Mouse (Mus musculus) megakaryocyte progenitor cell, adult 5-6 weeks (primary cell): ENCODE results near the gene Prr15. TPM values are rescaled to one million over a fixed set of nuclear protein-coding genes. Genes with fewer than 3 reads are reported as not detected.

Experiments
- ATAC-seq: replicated peaks from 2 replicates; pipeline ENCODE4 v1.8.0; 2016; ENCODE audit warnings: mild to moderate bottlenecking, moderate TSS enrichment, inconsistent platforms; ENCODE audit not compliant: poor library complexity
- total RNA-seq, 2 experiments: library from RNA; stranded (forward) in 1 of 2; stranded (reverse) in 1 of 2; fragments of 157-497, 149-512 nt in 1 of 2; fragments of 200-1000 nt in 1 of 2; gene quantifications; 2 replicates each; pipeline versions ENCODE4 v1.2.3 to v1.2.4; 2015 to 2017

Prr15 gene
- total RNA-seq, 2 experiments from 2014 or later, result 0.04 to 0.17 TPM

GRCm38 (mm10) chr6:54330166-54330565, 4.5 kb downstream of the Prr15 start:
- no peak for ATAC-seq

DNA sequence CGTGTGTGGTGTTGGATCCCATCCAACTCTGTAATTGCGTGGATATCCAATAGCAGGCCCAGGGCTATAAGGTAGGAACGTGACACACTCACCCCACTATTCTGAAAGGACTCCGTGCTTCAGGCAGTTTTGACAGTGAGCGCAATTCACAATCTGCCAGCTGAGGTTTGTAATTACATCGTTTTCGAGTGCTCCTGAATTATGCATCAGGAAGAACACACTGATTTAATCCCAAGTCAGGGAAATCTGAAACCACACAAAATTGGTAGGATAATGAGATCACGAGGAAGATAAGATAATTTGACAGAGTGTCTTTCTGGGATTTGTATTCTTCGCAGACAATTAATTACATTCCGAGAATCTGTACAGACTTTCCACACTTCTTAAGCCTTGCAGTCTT, 6.1 kb downstream of the Prr15 start:
- ATAC-seq, result no peak

DNA sequence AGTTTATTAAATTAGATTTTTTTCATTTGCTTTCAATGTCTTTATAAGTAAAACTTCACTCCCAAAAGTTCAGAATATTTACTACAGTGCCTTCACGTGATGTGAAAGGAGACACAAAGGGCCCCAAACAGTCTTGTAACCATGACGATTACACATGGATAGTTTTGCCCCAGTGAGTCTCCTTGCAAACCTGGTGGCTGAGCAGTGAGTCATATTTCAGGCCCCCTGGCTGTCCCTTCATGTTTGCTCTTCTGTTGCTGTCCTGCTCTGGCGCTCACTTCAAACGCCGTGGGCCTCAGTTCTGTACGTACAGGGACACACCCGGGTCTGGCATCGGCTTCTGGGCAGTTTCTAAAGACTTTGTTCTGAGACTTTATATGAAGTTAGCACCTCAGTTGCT, 6.6 kb downstream of the Prr15 start:
- no peak for ATAC-seq

DNA sequence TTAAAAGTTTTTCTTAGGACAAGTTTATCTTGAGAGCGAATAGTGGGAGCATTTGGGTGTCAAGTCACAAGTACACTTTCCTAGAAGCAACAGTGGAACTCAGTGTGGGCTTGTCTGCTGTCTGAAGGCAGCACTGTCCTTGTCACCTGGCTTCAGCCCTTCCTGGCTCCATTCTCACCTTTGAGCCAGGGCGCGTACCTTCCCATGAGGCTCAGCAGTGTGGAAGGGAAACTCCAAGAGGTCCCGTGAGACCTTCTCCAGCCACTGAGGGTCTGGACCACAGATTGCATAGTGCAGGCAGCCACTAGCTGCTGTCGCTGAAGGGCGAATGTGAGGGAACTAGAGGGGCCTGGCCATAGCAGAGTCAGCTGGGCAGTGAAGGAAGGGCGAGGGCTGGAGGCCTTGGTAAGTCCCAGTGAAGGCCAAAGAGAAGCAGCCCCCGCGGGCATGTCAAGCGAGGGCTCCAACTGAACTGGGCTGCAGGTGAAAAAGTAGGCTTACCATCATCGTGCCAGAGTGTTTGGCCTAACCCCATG, 7.5 kb downstream of the Prr15 start:
- ATAC-seq, result no peak

DNA sequence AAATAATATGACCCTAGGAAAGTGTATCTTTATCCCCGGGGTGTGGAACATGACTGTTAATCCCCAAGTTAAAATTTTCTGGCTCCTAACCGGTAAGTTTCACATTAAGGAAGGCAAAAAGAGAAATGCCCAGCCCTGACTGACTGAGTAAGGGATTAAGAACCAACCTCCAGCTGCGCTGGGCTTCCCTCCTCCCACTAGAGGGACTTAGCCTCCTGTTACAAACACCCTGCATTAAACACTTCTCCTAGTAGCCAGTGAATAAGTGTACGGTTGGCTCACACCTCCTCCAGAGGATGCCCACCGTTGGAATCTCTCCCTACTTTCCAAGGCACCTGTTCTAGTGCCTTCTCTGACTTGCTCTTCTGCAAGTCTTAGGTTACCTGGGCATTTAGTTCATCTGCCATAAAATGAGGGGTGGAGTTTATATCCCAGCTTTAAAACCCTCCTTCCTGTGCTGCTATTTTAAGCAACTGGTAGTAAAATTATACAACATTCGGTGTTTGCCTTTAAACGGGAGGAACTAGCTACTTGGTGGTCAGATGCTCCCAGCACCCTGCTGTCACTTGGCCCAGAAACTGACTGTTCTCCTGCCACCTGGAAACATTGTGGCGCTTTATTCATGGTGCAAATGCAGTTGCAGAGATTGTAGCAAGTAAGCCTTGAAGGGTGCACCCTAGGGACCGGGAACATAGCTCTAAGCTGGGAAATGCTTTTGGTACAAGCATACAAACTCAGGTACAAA, 8.2 kb downstream of the Prr15 start:
- ATAC-seq, result no peak

- ATAC-seq, result no peak
These were observed 11.7 kb downstream of the Prr15 start for GRCm38 (mm10) chr6:54337321-54337720.

DNA sequence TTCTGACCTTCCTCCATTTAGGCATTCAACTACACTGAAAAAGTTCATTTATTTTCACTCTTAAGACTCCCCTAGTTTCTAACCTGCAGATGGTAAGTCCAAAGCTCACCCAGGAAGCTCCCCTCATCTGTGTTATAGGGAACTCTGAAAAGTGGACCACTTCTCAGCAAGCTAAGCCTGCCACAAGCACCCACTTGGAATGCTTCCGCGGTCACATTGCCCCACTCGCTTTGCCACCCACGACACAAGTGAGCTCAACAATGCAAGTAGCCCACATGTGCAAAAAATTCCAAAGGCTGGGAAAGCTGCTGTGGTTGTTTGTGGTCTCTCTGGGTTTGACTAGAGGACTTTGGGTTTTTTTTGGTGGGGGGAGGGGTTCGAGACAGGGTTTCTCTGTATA, 15.5 kb downstream of the Prr15 start:
- ATAC-seq, result no peak

GRCm38 (mm10) chr6:54342223-54342622, 16.6 kb downstream of the Prr15 start:
- no peak for ATAC-seq

DNA sequence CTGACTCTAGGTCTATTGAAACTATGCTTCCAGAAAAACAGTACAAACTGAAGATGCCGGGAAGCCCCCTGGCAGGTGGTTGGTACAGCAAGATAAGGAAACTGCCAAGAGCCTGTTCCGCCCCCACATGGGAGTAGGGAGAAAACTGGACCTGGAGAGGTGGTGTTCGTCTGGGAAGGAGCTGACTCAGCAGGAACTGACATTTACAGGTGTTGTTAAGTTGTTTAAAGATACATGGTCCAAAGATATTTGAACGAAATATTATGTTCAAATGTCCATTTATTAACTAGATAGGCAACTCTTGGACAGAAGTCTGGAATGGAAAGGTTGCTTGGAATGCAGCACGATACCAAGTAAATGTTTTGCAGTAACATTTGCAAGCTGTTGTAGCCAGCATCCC, 26.2 kb downstream of the Prr15 start:
- ATAC-seq, result no peak

DNA sequence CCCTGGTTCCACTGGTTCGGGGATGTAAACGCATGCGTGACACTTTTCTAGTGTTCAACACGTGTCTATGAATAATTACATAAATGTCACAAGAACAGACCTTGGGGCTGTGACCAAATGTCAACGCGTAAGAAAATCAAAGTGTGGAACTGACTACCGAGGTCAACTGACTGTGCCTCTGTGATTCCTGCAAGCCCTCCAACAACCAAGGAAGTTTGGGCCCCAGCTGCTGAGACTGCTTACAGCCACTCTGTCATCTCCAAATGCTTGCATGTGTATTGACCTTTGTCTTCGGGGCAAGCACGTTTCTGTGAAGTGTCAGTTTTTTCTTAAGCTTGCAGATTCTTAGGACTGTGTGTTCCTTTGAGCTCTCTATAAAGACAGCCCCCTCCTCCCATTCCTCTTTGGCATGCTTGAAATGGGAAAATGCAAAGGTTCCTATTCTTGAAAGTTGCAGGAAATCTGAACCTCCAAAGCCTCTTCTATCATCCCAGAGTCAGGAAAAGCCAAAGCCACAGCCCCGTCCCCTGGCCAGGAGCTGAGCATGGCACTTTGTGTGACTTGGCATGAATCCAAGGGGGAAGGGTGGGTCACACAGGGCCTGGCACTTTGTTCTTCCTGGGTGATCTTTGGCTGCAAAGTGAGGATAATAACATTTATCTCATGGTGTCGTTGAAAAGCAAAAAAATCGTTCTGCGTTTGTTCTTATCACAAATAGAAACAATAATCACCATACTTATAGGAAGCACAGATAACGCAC, 27.5 kb downstream of the Prr15 start:
- peak; percentile 31; the same call in 1 of the 2 replicates for ATAC-seq

- ATAC-seq, result no peak
These were observed 28.1 kb downstream of the Prr15 start for GRCm38 (mm10) chr6:54353698-54354097.

DNA sequence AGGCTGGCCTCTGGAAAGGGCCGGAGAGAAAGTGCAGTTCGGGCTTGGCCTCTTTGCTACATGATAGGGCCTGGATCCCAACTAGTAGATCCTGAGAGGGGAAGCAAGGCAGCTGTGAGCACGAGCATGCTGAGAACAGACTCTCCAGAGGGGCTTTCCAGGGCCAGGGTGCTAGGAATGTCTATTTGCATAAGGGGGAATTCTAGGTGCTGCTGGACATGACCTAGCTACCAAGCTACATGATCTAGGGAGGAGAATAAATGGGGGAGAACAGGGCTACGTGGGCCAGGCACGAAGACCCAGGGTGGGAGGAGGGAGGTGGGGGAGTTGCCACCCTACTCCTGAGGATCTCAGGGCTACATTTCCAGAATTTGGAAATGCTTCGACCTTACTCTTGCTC, 30.0 kb downstream of the Prr15 start:
- no peak for ATAC-seq

GRCm38 (mm10) chr6:54362526-54363324, 37.1 kb downstream of the Prr15 start:
- ATAC-seq, result no peak

GRCm38 (mm10) chr6:54364406-54365136, 38.9 kb downstream of the Prr15 start:
- ATAC-seq, result peak; percentile 45; the same call in 1 of the 2 replicates

- peak; percentile 68 for ATAC-seq
These were observed 41.0 kb downstream of the Prr15 start for GRCm38 (mm10) chr6:54366607-54367006.

GRCm38 (mm10) chr6:54368071-54368470, 42.4 kb downstream of the Prr15 start:
- ATAC-seq, result peak; percentile 85

- ATAC-seq, result no peak
These were observed 44.4 kb downstream of the Prr15 start for GRCm38 (mm10) chr6:54369913-54370542.

GRCm38 (mm10) chr6:54371874-54372273, 46.2 kb downstream of the Prr15 start:
- no peak for ATAC-seq

GRCm38 (mm10) chr6:54379356-54379755, 53.7 kb downstream of the Prr15 start:
- no peak for ATAC-seq
